12 mouse cellular contexts compared by ENCODE assay signal in genomic region chr1:156763280-156763679, GRCm38 (mm10).
"Had no signal": no experiment of that assay in that cellular context is flagged by ENCODE, and none has a peak within 500 bp of the region (broad histone marks: within the 10 kb centered on the region; RNA-seq: fewer than 3 reads in every experiment).

No protein-coding gene starts in this region.

- H3K4me3 ChIP-seq: midbrain, embryonic 10.5 days; myocyte had no signal

- H3K9ac ChIP-seq: liver, embryonic 14.5 days had no signal

- H3K27ac ChIP-seq: liver, embryonic 14.5 days; midbrain, embryonic 10.5 days had no signal

- H3K36me3 ChIP-seq: midbrain, embryonic 10.5 days had no signal

- DNase-seq: kidney, adult 9 months; kidney, postnatal 14 days; left cerebral cortex, postnatal 4 days; lung, adult 18-20 months; lung, postnatal 36 days; midbrain, embryonic 14.5 days; spleen, adult 18-20 months; thymus, adult 18-20 months; thymus, postnatal 25 days had no signal
